Mouse (Mus musculus) cerebellum, adult 2 months (tissue): ENCODE results near the gene Cdh26.

Experiments
- CTCF ChIP-seq: fragments of 200-500 bp; IDR thresholded peaks from 2 replicates; pipeline ENCODE4 v1.5.1; 2011; ENCODE audit warnings: low read depth, mild to moderate bottlenecking, control low read depth, low read length, moderate library complexity, borderline replicate concordance; ENCODE audit not compliant: insufficient read depth
- POLR2A ChIP-seq: fragments of 200-500 bp; IDR thresholded peaks from 2 replicates; pipeline ENCODE4 v1.6.1; 2011; ENCODE audit warnings: low read length, control low read depth, borderline replicate concordance; ENCODE audit not compliant: insufficient read depth

- TF ChIP-seq POLR2A (no peak), CTCF (no peak)
Observed at GRCm38 (mm10) chr2:178480932-178481331, 50.6 kb downstream of the Cdh26 start.
